Mouse (Mus musculus) brain, embryonic 14.5 days (tissue): ENCODE measurements around the gene Icos.

ENCODE experiments used
- CTCF ChIP-seq: fragments of 200-500 bp; IDR thresholded peaks from 2 replicates; pipeline ENCODE4 v1.5.1; 2012; ENCODE audit warnings: inconsistent platforms, mild to moderate bottlenecking, moderate library complexity, borderline replicate concordance; ENCODE audit not compliant: insufficient read depth, insufficient read length; ENCODE audit errors: extremely low read depth
- POLR2A ChIP-seq: fragments of 200-500 bp; IDR thresholded peaks from 2 replicates; pipeline ENCODE4 v1.6.1; 2012; ENCODE audit warnings: mild to moderate bottlenecking, inconsistent platforms, borderline replicate concordance; ENCODE audit not compliant: poor library complexity, insufficient read depth, insufficient read length, severe bottlenecking; ENCODE audit errors: extremely low read depth

- TF ChIP-seq POLR2A (no peak), CTCF (no peak)
These were observed 28.5 kb downstream of the Icos start for GRCm38 (mm10) chr1:61006229-61006628.
